Mouse (Mus musculus): ENCODE measurements at regions not wholly inside any gene's neighbourhood (a gene's known extent, or its start where the extent isn't known, plus 50 kb on each side); places are given as distances from the start of the nearest gene placed in this dataset.
"Not testable (repeated sequence)": the region's sequence is repeated elsewhere in the genome, so short reads cannot be mapped to it uniquely, and the experiment has no call there.

GRCm38 (mm10) chr15:59728131-59728601, 288.2 kb downstream of the 4933412E24Rik start:
- DNase-seq (ENCODE audit: low spot score) = peak; percentile 26
- no peaks in the 10 kb centered on the region for H3K9me3 ChIP-seq (ENCODE audit: control insufficient read depth, low read length)
- H3K4me2 ChIP-seq (replicated peaks; ENCODE audit: low read depth) = no peak overlapping the region
- no peak overlapping the region for H3K9ac ChIP-seq (ENCODE audit: low read length)
- H3K4me1 ChIP-seq (replicated peaks; ENCODE audit: control insufficient read depth, insufficient read depth) = no peaks in the 10 kb centered on the region
- H3K27ac ChIP-seq (replicated peaks) = 0 out of 2 replicates have a peak overlapping the region, but pooled peaks have one; percentile 13
- H3K27me3 ChIP-seq (ENCODE audit: control insufficient read depth, insufficient read depth, low read length) = no peaks in the 10 kb centered on the region
- 45% methylated on average over 8 of the region's 8 CpGs for WGBS
- peak; percentile 91 for ATAC-seq (ENCODE audit: low FRiP score, low TSS enrichment)
- no peak for TF ChIP-seq CTCF (IDR thresholded peaks at IDR 0.05; ENCODE audit: low read depth)
- TF ChIP-seq EP300 (optimal IDR thresholded peaks at IDR 0.05) = no peak
- H3K4me3 ChIP-seq (ENCODE audit: low read depth, low read length) = no peak overlapping the region
- no peaks in the 10 kb centered on the region for H3K36me3 ChIP-seq (ENCODE audit: control insufficient read depth, insufficient read depth, low read length)

- Histone ChIP-seq H3K36me3 (ENCODE audit: control insufficient read depth, insufficient read depth, low read length) (no peaks in the 10 kb centered on the region), H3K27ac (replicated peaks) (no peak overlapping the region)
Observed at GRCm38 (mm10) chr15:59725881-59726280, 290.5 kb downstream of the 4933412E24Rik start.

GRCm38 (mm10) chr15:59722661-59723413, 293.6 kb downstream of the 4933412E24Rik start:
- no peak for ATAC-seq (ENCODE audit: low FRiP score, low TSS enrichment)

More at GRCm38 (mm10) chr15:59725881-59726280, 290.5 kb downstream of the 4933412E24Rik start:
- Histone ChIP-seq H3K9ac (ENCODE audit: low read length) (no peak overlapping the region), H3K9me3 (ENCODE audit: control insufficient read depth, low read length) (no peaks in the 10 kb centered on the region), H3K4me2 (replicated peaks; ENCODE audit: low read depth) (no peak overlapping the region), H3K27me3 (ENCODE audit: control insufficient read depth, insufficient read depth, low read length) (no peaks in the 10 kb centered on the region), H3K4me1 (replicated peaks; ENCODE audit: control insufficient read depth, insufficient read depth) (no peaks in the 10 kb centered on the region), H3K4me3 (ENCODE audit: low read depth, low read length) (no peak overlapping the region)
- no peak for ATAC-seq (ENCODE audit: low FRiP score, low TSS enrichment)
- DNase-seq (ENCODE audit: low spot score) = no peak
- WGBS = 75% methylated on average over 4 of the region's 4 CpGs
- TF ChIP-seq EP300 (optimal IDR thresholded peaks at IDR 0.05) (no peak), CTCF (IDR thresholded peaks at IDR 0.05; ENCODE audit: low read depth) (no peak)

GRCm38 (mm10) chr15:59721420-59721819, 295.0 kb downstream of the 4933412E24Rik start:
- no peak overlapping the region for H3K27ac ChIP-seq (replicated peaks)
- H3K9ac ChIP-seq (ENCODE audit: low read length) = no peak overlapping the region
- DNase-seq (ENCODE audit: low spot score) (no peak), ATAC-seq (ENCODE audit: low FRiP score, low TSS enrichment) (no peak)
- WGBS = 79% methylated on average over 4 of the region's 4 CpGs
- no peak overlapping the region for H3K4me2 ChIP-seq (replicated peaks; ENCODE audit: low read depth)
- H3K36me3 ChIP-seq (ENCODE audit: control insufficient read depth, insufficient read depth, low read length) = no peaks in the 10 kb centered on the region
- H3K9me3 ChIP-seq (ENCODE audit: control insufficient read depth, low read length) = no peaks in the 10 kb centered on the region
- TF ChIP-seq EP300 (optimal IDR thresholded peaks at IDR 0.05) (no peak), CTCF (IDR thresholded peaks at IDR 0.05; ENCODE audit: low read depth) (no peak)
- no peak overlapping the region for H3K4me3 ChIP-seq (ENCODE audit: low read depth, low read length)
- no peaks in the 10 kb centered on the region for H3K4me1 ChIP-seq (replicated peaks; ENCODE audit: control insufficient read depth, insufficient read depth)
- H3K27me3 ChIP-seq (ENCODE audit: control insufficient read depth, insufficient read depth, low read length) = no peaks in the 10 kb centered on the region

More at GRCm38 (mm10) chr15:59722661-59723413, 293.6 kb downstream of the 4933412E24Rik start:
- 79% methylated on average over 2 of the region's 2 CpGs for WGBS
- Histone ChIP-seq H3K9ac (ENCODE audit: low read length) (no peak overlapping the region), H3K9me3 (ENCODE audit: control insufficient read depth, low read length) (no peaks in the 10 kb centered on the region), H3K27me3 (ENCODE audit: control insufficient read depth, insufficient read depth, low read length) (no peaks in the 10 kb centered on the region), H3K36me3 (ENCODE audit: control insufficient read depth, insufficient read depth, low read length) (no peaks in the 10 kb centered on the region), H3K27ac (replicated peaks) (no peak overlapping the region), H3K4me1 (replicated peaks; ENCODE audit: control insufficient read depth, insufficient read depth) (no peaks in the 10 kb centered on the region), H3K4me2 (replicated peaks; ENCODE audit: low read depth) (no peak overlapping the region), H3K4me3 (ENCODE audit: low read depth, low read length) (no peak overlapping the region)
- DNase-seq (ENCODE audit: low spot score) = no peak
- no peak for TF ChIP-seq CTCF (IDR thresholded peaks at IDR 0.05; ENCODE audit: low read depth)

- Histone ChIP-seq H3K27ac (replicated peaks) (no peak overlapping the region), H3K4me2 (replicated peaks; ENCODE audit: low read depth) (no peak overlapping the region), H3K4me3 (ENCODE audit: low read depth, low read length) (no peak overlapping the region), H3K36me3 (ENCODE audit: control insufficient read depth, insufficient read depth, low read length) (no peaks in the 10 kb centered on the region), H3K9me3 (ENCODE audit: control insufficient read depth, low read length) (no peaks in the 10 kb centered on the region), H3K27me3 (ENCODE audit: control insufficient read depth, insufficient read depth, low read length) (no peaks in the 10 kb centered on the region), H3K9ac (ENCODE audit: low read length) (no peak overlapping the region), H3K4me1 (replicated peaks; ENCODE audit: control insufficient read depth, insufficient read depth) (no peaks in the 10 kb centered on the region)
- ATAC-seq (ENCODE audit: low FRiP score, low TSS enrichment) = no peak
- 72% methylated on average over 6 of the region's 6 CpGs for WGBS
- DNase-seq (ENCODE audit: low spot score) = no peak
- TF ChIP-seq CTCF (IDR thresholded peaks at IDR 0.05; ENCODE audit: low read depth) (no peak), EP300 (optimal IDR thresholded peaks at IDR 0.05) (no peak)
Observed at GRCm38 (mm10) chr15:59721018-59721417, 295.4 kb downstream of the 4933412E24Rik start.

GRCm38 (mm10) chr15:59720149-59720548, 296.3 kb downstream of the 4933412E24Rik start:
- TF ChIP-seq CTCF (IDR thresholded peaks at IDR 0.05; ENCODE audit: low read depth) (no peak), EP300 (optimal IDR thresholded peaks at IDR 0.05) (no peak)
- ATAC-seq (ENCODE audit: low FRiP score, low TSS enrichment) (no peak), DNase-seq (ENCODE audit: low spot score) (no peak)
- Histone ChIP-seq H3K4me3 (ENCODE audit: low read depth, low read length) (no peak overlapping the region), H3K9me3 (ENCODE audit: control insufficient read depth, low read length) (no peaks in the 10 kb centered on the region), H3K27ac (replicated peaks) (no peak overlapping the region), H3K4me1 (replicated peaks; ENCODE audit: control insufficient read depth, insufficient read depth) (no peaks in the 10 kb centered on the region), H3K27me3 (ENCODE audit: control insufficient read depth, insufficient read depth, low read length) (no peaks in the 10 kb centered on the region), H3K36me3 (ENCODE audit: control insufficient read depth, insufficient read depth, low read length) (no peaks in the 10 kb centered on the region), H3K4me2 (replicated peaks; ENCODE audit: low read depth) (no peak overlapping the region), H3K9ac (ENCODE audit: low read length) (no peak overlapping the region)
- WGBS = 90% methylated on average over 6 of the region's 6 CpGs

- not testable (repeated sequence) for H3K9ac ChIP-seq (ENCODE audit: low read length); H3K27me3 ChIP-seq (ENCODE audit: control insufficient read depth, insufficient read depth, low read length); H3K4me1 ChIP-seq (replicated peaks; ENCODE audit: control insufficient read depth, insufficient read depth); H3K4me3 ChIP-seq (ENCODE audit: low read depth, low read length); H3K4me2 ChIP-seq (replicated peaks; ENCODE audit: low read depth); H3K9me3 ChIP-seq (ENCODE audit: control insufficient read depth, low read length); H3K36me3 ChIP-seq (ENCODE audit: control insufficient read depth, insufficient read depth, low read length)
- 57% methylated on average over 6 of the region's 6 CpGs for WGBS
- 0 out of 2 replicates have a peak overlapping the region, but pooled peaks have one; percentile 24 for H3K27ac ChIP-seq (replicated peaks)
- peak; percentile 21 for DNase-seq (ENCODE audit: low spot score)
- peak; percentile 89 for ATAC-seq (ENCODE audit: low FRiP score, low TSS enrichment)
Observed at GRCm38 (mm10) chr15:59719383-59720128, 296.9 kb downstream of the 4933412E24Rik start.

All from stomach, postnatal 0 days (tissue).